Mouse (Mus musculus) CH12.LX (cell line): ENCODE data around the gene Gstm1. TPM values are rescaled to one million over a fixed set of nuclear protein-coding genes. Genes with fewer than 3 reads are reported as not detected.

ENCODE experiments used
- DNase-seq: peaks from one replicate; pipeline ENCODE4 v3.0.0-alpha.2; 2013; ENCODE audit errors: extremely low read depth
- H3K27ac ChIP-seq: 2 replicates; pipeline ENCODE4 v1.5.1; 2012; ENCODE audit warnings: low read depth, mild to moderate bottlenecking, control low read depth, moderate library complexity; ENCODE audit not compliant: insufficient read depth
- H3K27me3 ChIP-seq: replicated peaks from 2 replicates; pipeline ENCODE3; 2012; ENCODE audit warnings: inconsistent platforms
- H3K36me3 ChIP-seq, 2 experiments: replicated peaks in 1 of 2; 2 replicates each; pipeline versions ENCODE3 to v1.6.1; 2012; ENCODE audit warnings: inconsistent platforms in 1 of 2, low read length in 1 of 2, mild to moderate bottlenecking in 1 of 2, mixed read lengths in 1 of 2, moderate library complexity in 1 of 2; ENCODE audit not compliant: control insufficient read depth in 1 of 2, insufficient read depth in 1 of 2
- H3K4me1 ChIP-seq, 2 experiments: 2 replicates each; pipeline ENCODE4 v1.6.1; 2012; ENCODE audit warnings: inconsistent platforms in 1 of 2, moderate library complexity in 1 of 2; ENCODE audit not compliant: insufficient read depth in 2 of 2, control insufficient read depth in 1 of 2
- H3K4me2 ChIP-seq: 2 replicates; pipeline ENCODE4 v1.6.1; 2012; ENCODE audit warnings: low read depth, mild to moderate bottlenecking, control low read depth; ENCODE audit not compliant: poor library complexity, insufficient read depth, severe bottlenecking
- H3K4me3 ChIP-seq, 3 experiments: fragments of 150-350 bp in 1 of 3; sonication (generic) in 1 of 3; replicated peaks in 1 of 3; 2 replicates each; pipeline versions ENCODE3 to v1.5.1; 2011 to 2012; ENCODE audit warnings: low read depth in 2 of 3, low read length in 2 of 3, mild to moderate bottlenecking in 2 of 3, moderate library complexity in 2 of 3, control low read depth in 1 of 3, improper control_type of control experiment in 1 of 3, inconsistent platforms in 1 of 3, mixed read lengths in 1 of 3; ENCODE audit not compliant: poor library complexity in 1 of 3
- H3K79me2 ChIP-seq: replicated peaks from 2 replicates; pipeline ENCODE4 v1.6.1; 2012; ENCODE audit warnings: mild to moderate bottlenecking, moderate library complexity; ENCODE audit not compliant: control insufficient read depth, poor library complexity, insufficient read depth, severe bottlenecking; ENCODE audit errors: extremely low read depth
- H3K9ac ChIP-seq: 2 replicates; pipeline ENCODE4 v1.6.1; 2012; ENCODE audit warnings: low read depth, mild to moderate bottlenecking, control low read depth, moderate library complexity; ENCODE audit not compliant: insufficient read depth
- H3K9me3 ChIP-seq: replicated peaks from 2 replicates; pipeline ENCODE3; 2012; ENCODE audit warnings: low read length, inconsistent platforms, mixed read lengths
- CHD1 ChIP-seq: IDR thresholded peaks from 2 replicates; pipeline ENCODE4 v1.6.1; 2012; ENCODE audit warnings: low read depth, low read length, improper control_type of control experiment, inconsistent platforms
- CHD2 ChIP-seq: IDR thresholded peaks from 2 replicates; pipeline ENCODE4 v1.6.1; 2011; ENCODE audit warnings: low read length, improper control_type of control experiment
- CTCF ChIP-seq, 2 experiments: IDR thresholded peaks in 1 of 2; conservative IDR thresholded peaks in 1 of 2; 2 replicates each; pipeline ENCODE4 v1.5.1; 2011 to 2012; ENCODE audit warnings: low read depth in 2 of 2, low read length in 2 of 2, improper control_type of control experiment in 1 of 2, inconsistent platforms in 1 of 2, mild to moderate bottlenecking in 1 of 2, moderate library complexity in 1 of 2
- E2F4 ChIP-seq: IDR thresholded peaks from 2 replicates; pipeline ENCODE4 v1.6.1; 2011; ENCODE audit warnings: low read depth, low read length, improper control_type of control experiment; ENCODE audit not compliant: insufficient replicate concordance
- GABPA ChIP-seq: IDR thresholded peaks from 2 replicates; pipeline ENCODE4 v1.6.1; 2012; ENCODE audit warnings: low read depth, low read length, improper control_type of control experiment, inconsistent platforms; ENCODE audit not compliant: insufficient replicate concordance
- HCFC1 ChIP-seq: IDR thresholded peaks from 2 replicates; pipeline ENCODE4 v1.6.1; 2012; ENCODE audit warnings: low read depth, mild to moderate bottlenecking, inconsistent platforms, low read length, improper control_type of control experiment
- IRF4 ChIP-seq: IDR thresholded peaks from 2 replicates; pipeline ENCODE4 v1.6.1; 2014; ENCODE audit warnings: low read depth, mild to moderate bottlenecking, inconsistent platforms, low read length, improper control_type of control experiment
- JUN ChIP-seq: IDR thresholded peaks from 2 replicates; pipeline ENCODE4 v1.6.1; 2011; ENCODE audit warnings: low read depth, mild to moderate bottlenecking, low read length, improper control_type of control experiment, moderate library complexity; ENCODE audit not compliant: insufficient read depth
- JUND ChIP-seq: conservative IDR thresholded peaks from 2 replicates; pipeline ENCODE4 v1.6.1; 2011; ENCODE audit warnings: low read depth, low read length, improper control_type of control experiment
- KAT2A ChIP-seq: IDR thresholded peaks from 2 replicates; pipeline ENCODE4 v1.6.1; 2012; ENCODE audit warnings: low read length, improper control_type of control experiment, inconsistent platforms; ENCODE audit not compliant: insufficient replicate concordance
- MAFK ChIP-seq: IDR thresholded peaks from 2 replicates; pipeline ENCODE4 v1.6.1; 2011; ENCODE audit warnings: low read length, improper control_type of control experiment; ENCODE audit not compliant: insufficient replicate concordance
- MAX ChIP-seq: IDR thresholded peaks from 2 replicates; pipeline ENCODE4 v1.6.1; 2011; ENCODE audit warnings: low read length, improper control_type of control experiment
- MAZ ChIP-seq: IDR thresholded peaks from 2 replicates; pipeline ENCODE4 v1.6.1; 2012; ENCODE audit warnings: low read depth, mild to moderate bottlenecking, inconsistent platforms, low read length, improper control_type of control experiment, moderate library complexity
- MYC ChIP-seq: IDR thresholded peaks from 2 replicates; pipeline ENCODE4 v1.6.1; 2011; ENCODE audit warnings: low read depth, mild to moderate bottlenecking, improper control_type of control experiment, low read length
- NELFE ChIP-seq: IDR thresholded peaks from 2 replicates; pipeline ENCODE4 v1.6.1; 2011; ENCODE audit warnings: low read depth, low read length, improper control_type of control experiment
- PAX5 ChIP-seq: IDR thresholded peaks from 2 replicates; pipeline ENCODE4 v1.6.1; 2012; ENCODE audit warnings: low read length, inconsistent platforms, mixed read lengths
- POLR2A ChIP-seq: IDR thresholded peaks from 2 replicates; pipeline ENCODE4 v1.6.1; 2011; ENCODE audit warnings: low read depth, mild to moderate bottlenecking, improper control_type of control experiment, low read length
- POLR2AphosphoS2 ChIP-seq: IDR thresholded peaks from 2 replicates; pipeline ENCODE4 v1.6.1; 2011; ENCODE audit warnings: low read depth, low read length, improper control_type of control experiment
- RAD21 ChIP-seq: IDR thresholded peaks from 2 replicates; pipeline ENCODE4 v1.6.1; 2011; ENCODE audit warnings: low read depth, mild to moderate bottlenecking, low read length, improper control_type of control experiment, moderate library complexity
- SIN3A ChIP-seq: IDR thresholded peaks from 2 replicates; pipeline ENCODE4 v1.6.1; 2012; ENCODE audit warnings: low read length, improper control_type of control experiment, inconsistent platforms
- SMC3 ChIP-seq: IDR thresholded peaks from 2 replicates; pipeline ENCODE4 v1.6.1; 2011; ENCODE audit warnings: low read depth, low read length, improper control_type of control experiment
- TBP ChIP-seq: conservative IDR thresholded peaks from 2 replicates; pipeline ENCODE4 v1.6.1; 2011; ENCODE audit warnings: low read depth, low read length, improper control_type of control experiment
- TCF12 ChIP-seq: IDR thresholded peaks from 2 replicates; pipeline ENCODE4 v1.6.1; 2014; ENCODE audit warnings: low read depth, mild to moderate bottlenecking, inconsistent platforms, low read length, improper control_type of control experiment
- USF1 ChIP-seq: IDR thresholded peaks from 2 replicates; pipeline ENCODE4 v1.6.1; 2014; ENCODE audit warnings: low read depth, mild to moderate bottlenecking, inconsistent platforms, low read length, improper control_type of control experiment
- ZNF384 ChIP-seq: IDR thresholded peaks from 2 replicates; pipeline ENCODE4 v1.6.1; 2012; ENCODE audit warnings: low read depth, low read length, improper control_type of control experiment, inconsistent platforms
- dilution Hi-C: fragments of 300-500 bp; cut with MboI; formaldehyde crosslinking; loops from 2 replicates; pipeline ENCODE4 v1.14.3; 2020; ENCODE audit warnings: low sequenced_read_pairs; ENCODE audit not compliant: extremely low pct_unique_long_range_greater_than_20kb, extremely low pct_ligation_motif_present
- in situ Hi-C: fragments of 300-500 bp; cut with MboI; formaldehyde crosslinking; loops from 3 replicates; pipeline ENCODE4 v1.14.3; 2019; ENCODE audit warnings: low sequenced_read_pairs, low pct_ligation_motif_present, low pct_unique_long_range_greater_than_20kb, mixed read lengths
- polyA plus RNA-seq: library from polyadenylated mRNA; unstranded; fragments of >175 nt; gene quantifications from 2 replicates; pipeline ENCODE4 v1.2.1, GENCODE M21; 2012; ENCODE audit warnings: low read depth; ENCODE audit not compliant: insufficient read length
- total RNA-seq, 2 experiments: library from RNA; depleted of rRNA; stranded (reverse); fragments of 300-350 nt in 1 of 2; fragments of >200 nt in 1 of 2; gene quantifications; 2 replicates each; pipeline ENCODE4 v1.2.3; 2012 to 2014

Gstm1 gene
- total and polyA plus RNA-seq, 3 experiments, result 0.25 to 5.4 (median 0.35) TPM

- Histone ChIP-seq H3K4me1 (peaks cover 4 to 14% of the 10 kb centered on the region in 2 experiments; a peak in 3 of 4 replicates), H3K9ac (no peak within 1 kb of the TSS), H3K79me2 (no peaks in the 10 kb centered on the region), H3K4me3 (no peak within 1 kb of the TSS), H3K27me3 (peaks cover 13% of the 10 kb centered on the region), H3K27ac (no peak within 1 kb of the TSS), H3K4me2 (no peak within 1 kb of the TSS), H3K9me3 (no peaks in the 10 kb centered on the region), H3K36me3 (no peaks in the 10 kb centered on the region)
- DNase-seq, result no peak
- dilution Hi-C loops, result no loop called here
- in situ Hi-C loops, result no loop called here
- no peak for TF ChIP-seq POLR2A
- TF ChIP-seq TCF12, result no peak
- TF ChIP-seq CTCF (conservative IDR thresholded peaks at IDR 0.05 in 1 of 2, IDR thresholded peaks at IDR 0.05 in 1 of 2; ENCODE audit: low read depth in 2 of 2, low read length in 2 of 2), result no peak
- no peak for TF ChIP-seq USF1
- no peak for TF ChIP-seq JUN
- no peak for TF ChIP-seq MAFK
- TF ChIP-seq MAZ, result no peak
- no peak for TF ChIP-seq GABPA
- TF ChIP-seq CHD1, result no peak
- TF ChIP-seq ZNF384, result no peak
- TF ChIP-seq POLR2AphosphoS2, result no peak
- TF ChIP-seq PAX5, result no peak
- no peak for TF ChIP-seq SIN3A
- TF ChIP-seq NELFE, result no peak
- no peak for TF ChIP-seq KAT2A
- TF ChIP-seq TBP, result no peak
- no peak for TF ChIP-seq MAX
- no peak for TF ChIP-seq IRF4
- no peak for TF ChIP-seq JUND
- TF ChIP-seq MYC, result no peak
Observed at GRCm38 (mm10) chr3:107968724-107969395, 48.9 kb downstream of the Gstm1 start, which contains the start of gene Gstm3. Gene Gstm3, minus strand, starts transcription at chr3:107969283.

- Histone ChIP-seq H3K27me3 (peaks cover 5% of the 10 kb centered on the region), H3K9me3 (no peaks in the 10 kb centered on the region), H3K4me2 (no peak overlapping the region), H3K9ac (no peak overlapping the region), H3K27ac (no peak overlapping the region), H3K4me1 (peaks cover 4 to 14% of the 10 kb centered on the region in 2 experiments; a peak in 3 of 4 replicates), H3K79me2 (no peaks in the 10 kb centered on the region), H3K4me3 (no peak overlapping the region), H3K36me3 (no peaks in the 10 kb centered on the region)
- in situ Hi-C loops (no loop called here), dilution Hi-C loops (no loop called here)
- TF ChIP-seq MAZ, result no peak
- no peak for TF ChIP-seq HCFC1
- TF ChIP-seq RAD21, result no peak
- TF ChIP-seq IRF4, result no peak
- no peak for TF ChIP-seq CHD2
- TF ChIP-seq SMC3, result no peak
- no peak for TF ChIP-seq MAX
- no peak for TF ChIP-seq MYC
- no peak for TF ChIP-seq TCF12
- no peak for TF ChIP-seq E2F4
- no peak for TF ChIP-seq JUND
- DNase-seq, result no peak
Observed at GRCm38 (mm10) chr3:107966631-107967030, 51.1 kb downstream of the Gstm1 start.
